Comparison of ENCODE assay signal across 13 mouse cellular contexts in the genomic region with DNA sequence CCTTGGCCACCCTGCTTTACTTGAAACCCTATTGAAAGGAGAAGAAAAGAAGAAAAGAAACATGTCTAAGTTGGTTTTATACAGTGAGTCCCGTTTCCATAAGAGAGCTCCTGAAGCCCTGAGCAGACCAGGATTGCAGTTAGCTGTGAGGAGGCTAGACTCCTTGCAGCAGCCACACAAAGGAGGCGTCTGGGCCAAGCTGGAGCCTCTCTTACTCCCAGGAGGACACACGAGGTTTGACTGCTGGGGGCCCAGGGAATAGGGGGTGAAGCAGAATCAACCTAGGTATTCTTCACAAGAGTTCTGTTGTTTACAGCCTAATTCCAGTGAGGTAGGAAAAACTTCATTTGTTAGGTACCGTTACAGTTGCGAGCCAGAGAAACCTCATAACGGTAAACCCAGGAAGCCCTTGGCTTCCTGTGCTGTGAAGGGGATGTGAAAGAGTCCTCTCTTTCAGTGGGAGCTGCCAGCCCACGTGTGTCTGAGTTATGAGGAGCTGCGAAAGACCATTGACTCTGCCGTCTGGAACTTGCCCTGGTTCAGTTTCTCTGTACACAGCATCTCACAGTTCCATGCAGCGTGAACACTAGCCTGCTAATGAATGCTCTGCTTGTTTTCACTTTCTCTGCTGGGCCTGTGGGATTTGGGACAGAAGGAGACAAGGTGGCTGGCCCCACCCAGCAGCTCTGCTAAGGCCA. TPM values are rescaled to one million over a fixed set of nuclear protein-coding genes. Genes with fewer than 3 reads are reported as not detected.
DNase-seq lines count a peak whose midpoint lies in the region; ATAC-seq and TF ChIP-seq lines count a peak whose summit lies in the region.
"Had no signal": no experiment of that assay in that cellular context is flagged by ENCODE, and none has a peak within 500 bp of the region (broad histone marks: within the 10 kb centered on the region; RNA-seq: fewer than 3 reads in every experiment).

No protein-coding gene starts in this region.

- no peak for TF ChIP-seq CTCF in midbrain, postnatal 0 days (IDR thresholded peaks at IDR 0.05)

- H3K4me3 ChIP-seq in heart, embryonic 13.5 days = no peak overlapping the region
- H3K4me3 ChIP-seq in midbrain, postnatal 0 days (ENCODE audit: low read depth, low read length) = no peak overlapping the region
- no peak overlapping the region for H3K4me3 ChIP-seq in midbrain, embryonic 16.5 days (ENCODE audit: low read depth, low read length)
- H3K4me3 ChIP-seq: stomach, embryonic 15.5 days had no signal

- peaks cover 16% of the 10 kb centered on the region for H3K36me3 ChIP-seq in heart, embryonic 13.5 days
- peaks cover 12% of the 10 kb centered on the region; the same call in 1 of the 2 replicates for H3K36me3 ChIP-seq in midbrain, postnatal 0 days (ENCODE audit: insufficient read depth, low read length)
- H3K36me3 ChIP-seq in midbrain, embryonic 16.5 days (ENCODE audit: control insufficient read depth, insufficient read depth, low read length) = 0 out of 2 replicates have a peak, but pooled peaks cover 8% of the 10 kb centered on the region
- H3K36me3 ChIP-seq: stomach, embryonic 15.5 days had no signal

- peaks cover 19% of the 10 kb centered on the region for H3K4me1 ChIP-seq in heart, embryonic 13.5 days
- no peaks in the 10 kb centered on the region for H3K4me1 ChIP-seq in midbrain, postnatal 0 days (ENCODE audit: insufficient read depth, low read length)
- H3K4me1 ChIP-seq in midbrain, embryonic 16.5 days (ENCODE audit: control insufficient read depth, insufficient read depth, low read length) = no peaks in the 10 kb centered on the region

- H3K4me2 ChIP-seq in heart, embryonic 13.5 days = no peak overlapping the region
- H3K4me2 ChIP-seq in midbrain, postnatal 0 days (ENCODE audit: low read depth, low read length, poor library complexity, severe bottlenecking) = no peak overlapping the region
- H3K4me2 ChIP-seq in midbrain, embryonic 16.5 days (ENCODE audit: low read length) = no peak overlapping the region
- H3K4me2 ChIP-seq: stomach, embryonic 15.5 days had no signal

- no peak overlapping the region for H3K9ac ChIP-seq in heart, embryonic 13.5 days
- no peak overlapping the region for H3K9ac ChIP-seq in midbrain, postnatal 0 days (replicated peaks; ENCODE audit: low read length, poor library complexity, severe bottlenecking)
- H3K9ac ChIP-seq in midbrain, embryonic 16.5 days (ENCODE audit: low read depth, low read length) = no peak overlapping the region
- H3K9ac ChIP-seq: liver, embryonic 14.5 days; stomach, embryonic 15.5 days had no signal

- intact Hi-C loops in left cerebral cortex, postnatal 25 days (cut with DNase I) = no loop called here

- no peak for ATAC-seq in heart, embryonic 13.5 days (ENCODE audit: extremely low read depth, insufficient number of reproducible peaks, low FRiP score, low TSS enrichment)
- no peak for ATAC-seq in midbrain, postnatal 0 days (ENCODE audit: low FRiP score)
- ATAC-seq in midbrain, embryonic 16.5 days = no peak
- peak; percentile 87 for ATAC-seq in granulocyte monocyte progenitor cell, adult 5-6 weeks (replicated peaks; ENCODE audit: poor library complexity, severe bottlenecking)

- no peaks in the 10 kb centered on the region for H3K9me3 ChIP-seq in heart, embryonic 13.5 days
- H3K9me3 ChIP-seq in midbrain, postnatal 0 days (ENCODE audit: low read length) = no peaks in the 10 kb centered on the region
- no peaks in the 10 kb centered on the region for H3K9me3 ChIP-seq in midbrain, embryonic 16.5 days (replicated peaks; ENCODE audit: control insufficient read depth, low read length, poor library complexity, severe bottlenecking)
- H3K9me3 ChIP-seq: stomach, embryonic 15.5 days had no signal

- no peaks in the 10 kb centered on the region for H3K27me3 ChIP-seq in heart, embryonic 13.5 days (replicated peaks)
- H3K27me3 ChIP-seq in midbrain, postnatal 0 days (ENCODE audit: insufficient read depth, low read length) = no peaks in the 10 kb centered on the region
- H3K27me3 ChIP-seq in midbrain, embryonic 16.5 days (ENCODE audit: control insufficient read depth, insufficient read depth, low read depth, low read length) = no peaks in the 10 kb centered on the region
- H3K27me3 ChIP-seq: stomach, embryonic 15.5 days had no signal

- H3K27ac ChIP-seq in heart, embryonic 13.5 days (replicated peaks) = peak overlapping the region; percentile 12; the same call in 1 of the 2 replicates
- no peak overlapping the region for H3K27ac ChIP-seq in midbrain, postnatal 0 days (ENCODE audit: low read depth, low read length)
- no peak overlapping the region for H3K27ac ChIP-seq in midbrain, embryonic 16.5 days (ENCODE audit: low read length)
- H3K27ac ChIP-seq: liver, embryonic 14.5 days; stomach, embryonic 15.5 days had no signal

- no peak for DNase-seq in heart, postnatal 4 days
- peak; percentile 32 for DNase-seq in midbrain, postnatal 0 days (ENCODE audit: low spot score)
- peak; percentile 10 for DNase-seq in thymus, postnatal 14 days
- no peak for DNase-seq in left cerebral cortex, postnatal 25 days (ENCODE audit: low spot score in 2 of 2)
- no peak for DNase-seq in cerebellum, adult 9-11 months
- DNase-seq: embryo, embryonic 11 days; kidney, adult 2 months; right cerebral cortex, postnatal 14 days had no signal

- 61% methylated on average over 10 of the region's 10 CpGs for WGBS in heart, embryonic 13.5 days
- 72% methylated on average over 10 of the region's 10 CpGs for WGBS in midbrain, postnatal 0 days
- WGBS in midbrain, embryonic 16.5 days = 81% methylated on average over 10 of the region's 10 CpGs

RNA-seq across cellular contexts. Expression of a gene that starts 36.4 kb away (rescaled TPM):
- polyA plus RNA-seq in heart, embryonic 13.5 days (2015; fragmentation: Nextera tagmentation; extraction: Ambion mirVana) = 28.4 and 30.1 TPM in 2 replicates
- total RNA-seq in heart, postnatal 4 days (2021) = 10 to 100 TPM; 33.1 to 35.6 TPM
- total RNA-seq in midbrain, postnatal 0 days (2014; rRNA removed) = 41.7 and 44.2 TPM in 2 replicates
- 34.7 and 36.2 TPM in 2 replicates for polyA plus RNA-seq in midbrain, postnatal 0 days (2015; fragmentation: Nextera tagmentation; extraction: Ambion mirVana)
- polyA plus RNA-seq in midbrain, embryonic 16.5 days (2015; fragmentation: Nextera tagmentation; extraction: Ambion mirVana) = 39.0 and 42.7 TPM in 2 replicates
- total RNA-seq in granulocyte monocyte progenitor cell, adult 5-6 weeks (2014; fragmentation: Nextera tagmentation) = 48.3 and 55.4 TPM in 2 replicates
- 51.4 and 73.0 TPM in 2 replicates for total RNA-seq in granulocyte monocyte progenitor cell, adult 5-6 weeks (2017)
- 10 to 100 TPM; 32.7 to 42.0 TPM for total RNA-seq in left cerebral cortex, postnatal 25 days (2021)

RNA-seq across cellular contexts. Expression of a gene that starts 47.7 kb away (rescaled TPM):
- 45.2 and 51.1 TPM in 2 replicates for polyA plus RNA-seq in heart, embryonic 13.5 days (2015; fragmentation: Nextera tagmentation; extraction: Ambion mirVana)
- 10 to 100 TPM; 31.7 to 37.0 TPM for total RNA-seq in heart, postnatal 4 days (2021)
- 19.5 and 22.0 TPM in 2 replicates for total RNA-seq in midbrain, postnatal 0 days (2014; rRNA removed)
- 47.3 and 52.7 TPM in 2 replicates for polyA plus RNA-seq in midbrain, postnatal 0 days (2015; fragmentation: Nextera tagmentation; extraction: Ambion mirVana)
- polyA plus RNA-seq in midbrain, embryonic 16.5 days (2015; fragmentation: Nextera tagmentation; extraction: Ambion mirVana) = 67.8 and 73.1 TPM in 2 replicates
- total RNA-seq in granulocyte monocyte progenitor cell, adult 5-6 weeks (2014; fragmentation: Nextera tagmentation) = 51.1 and 73.0 TPM in 2 replicates
- total RNA-seq in granulocyte monocyte progenitor cell, adult 5-6 weeks (2017) = 47.2 and 49.8 TPM in 2 replicates
- 10 to 100 TPM; 34.2 to 36.8 TPM for total RNA-seq in left cerebral cortex, postnatal 25 days (2021)

Comparison
In these comparisons a context has a peak if more than half of its experiments do, and no peak if none do; other contexts are left out.
1. DNase-seq: peak in midbrain, postnatal 0 days (single experiment) and thymus, postnatal 14 days (single experiment); none in heart, postnatal 4 days (single experiment), left cerebral cortex, postnatal 25 days (0 of 2) and cerebellum, adult 9-11 months (single experiment).